Mouse (Mus musculus): ENCODE measurements around the gene Cabs1. TPM values are rescaled to one million over a fixed set of nuclear protein-coding genes. Genes with fewer than 3 reads are reported as not detected.

The Cabs1 gene
- polyA plus RNA-seq, 1 experiment from 2014 or later: not detected

Other genes with a start within 250 kb of the Cabs1 start
- not detected in 2 replicates for gene Csn1s2a, start 204.9 kb upstream of the Cabs1 start, polyA plus RNA-seq (2015; fragmentation: Nextera tagmentation; extraction: Ambion mirVana)
- not detected in 2 replicates for gene Csn1s2b, start 171.4 kb upstream of the Cabs1 start, polyA plus RNA-seq (2015; fragmentation: Nextera tagmentation; extraction: Ambion mirVana)
- not detected in 2 replicates for gene Prr27, start 153.8 kb upstream of the Cabs1 start, polyA plus RNA-seq (2015; fragmentation: Nextera tagmentation; extraction: Ambion mirVana)
- not detected in 2 replicates for gene Odam, start 94.4 kb upstream of the Cabs1 start, polyA plus RNA-seq (2015; fragmentation: Nextera tagmentation; extraction: Ambion mirVana)
- gene Csn3, start 53.9 kb upstream of the Cabs1 start, polyA plus RNA-seq (2015; fragmentation: Nextera tagmentation; extraction: Ambion mirVana): not detected in 2 replicates
- gene 2310003L06Rik, start 10.0 kb upstream of the Cabs1 start, polyA plus RNA-seq (2015; fragmentation: Nextera tagmentation; extraction: Ambion mirVana): not detected in 2 replicates
- not detected in 2 replicates for gene Gm28434, start 9.9 kb upstream of the Cabs1 start, polyA plus RNA-seq (2015; fragmentation: Nextera tagmentation; extraction: Ambion mirVana)
- gene Smr3a, start 23.1 kb downstream of the Cabs1 start, polyA plus RNA-seq (2015; fragmentation: Nextera tagmentation; extraction: Ambion mirVana): not detected in 2 replicates
- gene Smr2, start 107.1 kb downstream of the Cabs1 start, polyA plus RNA-seq (2015; fragmentation: Nextera tagmentation; extraction: Ambion mirVana): not detected in 2 replicates
- not detected in 2 replicates for gene Gm11116, start 132.1 kb downstream of the Cabs1 start, polyA plus RNA-seq (2015; fragmentation: Nextera tagmentation; extraction: Ambion mirVana)
- not detected in 2 replicates for gene Gm11115, start 174.7 kb downstream of the Cabs1 start, polyA plus RNA-seq (2015; fragmentation: Nextera tagmentation; extraction: Ambion mirVana)

Data from stomach, embryonic 16.5 days (tissue).